Mouse (Mus musculus): ENCODE results near the gene Amy1. TPM values are rescaled to one million over a fixed set of nuclear protein-coding genes. Genes with fewer than 3 reads are reported as not detected.
"Not testable (repeated sequence)": the region's sequence is repeated elsewhere in the genome, so short reads cannot be mapped to it uniquely, and the experiment has no call there.

Amy1 gene
- 15.6 and 20.2 TPM in 2 replicates for polyA plus RNA-seq (2015; fragmentation: Nextera tagmentation; extraction: Ambion mirVana)

DNA sequence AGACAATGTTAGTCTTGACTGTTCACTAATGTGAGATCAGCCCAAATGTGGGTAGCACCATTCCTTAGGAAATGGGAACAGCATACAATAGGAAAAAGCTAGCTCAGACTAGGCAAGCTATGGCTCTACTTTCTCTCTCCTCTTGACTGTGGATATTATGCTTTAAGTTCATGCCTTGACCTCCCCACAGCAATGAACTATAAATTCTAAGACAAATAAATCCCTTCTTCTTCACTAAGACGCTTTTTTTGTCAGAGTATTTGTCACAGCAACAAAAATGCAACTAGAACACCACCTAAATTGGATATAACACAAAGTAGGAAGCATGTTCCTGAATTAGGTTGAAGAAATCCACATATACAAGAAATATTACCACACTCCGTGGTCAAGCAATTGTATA, at the start of gene Amy1:
Gene Amy1 (minus strand): TSS at position 101 of the 400 bp plus-strand sequence.
- no peak within 1 kb of the TSS for H3K9ac ChIP-seq (replicated peaks)
- no peak within 1 kb of the TSS for H3K27ac ChIP-seq (replicated peaks)
- no peak for ATAC-seq (ENCODE audit: low FRiP score)
- 95% methylated on average over 2 of the region's 2 CpGs for WGBS
- H3K27me3 ChIP-seq (replicated peaks), result no peaks in the 10 kb centered on the region
- H3K9me3 ChIP-seq (replicated peaks), result no peaks in the 10 kb centered on the region
- H3K4me2 ChIP-seq, result no peak within 1 kb of the TSS
- no peaks in the 10 kb centered on the region for H3K4me1 ChIP-seq
- H3K36me3 ChIP-seq, result peaks cover 16% of the 10 kb centered on the region
- no peak within 1 kb of the TSS for H3K4me3 ChIP-seq (replicated peaks)

DNA sequence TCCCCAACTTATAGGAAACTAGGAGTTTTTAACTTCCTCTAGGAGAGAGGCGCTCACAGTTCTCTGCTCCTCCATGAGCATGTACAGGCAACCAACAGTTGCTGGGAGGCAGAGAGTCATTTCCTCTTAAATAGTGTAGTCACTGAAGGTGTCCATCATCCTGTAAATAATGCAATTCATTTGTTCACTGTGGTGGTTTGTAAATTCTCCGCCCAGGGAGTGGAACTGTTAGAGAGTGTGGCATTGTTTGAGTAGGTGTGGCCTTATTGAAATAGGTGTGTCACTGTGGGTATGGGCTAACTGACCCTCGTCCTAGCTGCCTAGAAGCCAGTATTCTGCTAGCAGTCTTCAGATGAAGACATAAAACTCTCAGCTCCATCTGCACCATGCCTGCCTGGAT, 47.8 kb upstream of the Amy1 start:
- no peak for ATAC-seq (ENCODE audit: low FRiP score)

DNA sequence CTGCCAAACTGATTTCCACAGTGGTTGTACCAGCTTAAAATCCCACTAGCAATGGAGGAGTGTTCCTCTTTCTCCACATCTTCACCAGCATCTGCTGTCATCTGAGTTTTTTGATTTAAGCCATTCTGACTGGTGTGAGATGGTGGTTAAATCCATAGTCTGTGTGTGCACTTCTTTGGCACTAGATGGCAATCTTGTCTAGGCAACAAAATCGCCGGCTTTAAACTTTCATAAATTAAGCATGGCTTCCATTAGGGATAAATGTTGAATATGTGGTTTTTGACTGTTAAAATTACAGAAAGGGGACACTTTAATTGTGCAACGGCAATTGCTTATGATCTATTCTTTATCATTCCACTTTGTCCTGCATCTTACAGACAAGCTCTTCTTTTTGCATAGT, 44.9 kb upstream of the Amy1 start:
- H3K36me3 ChIP-seq; H3K9ac ChIP-seq (replicated peaks); H3K9me3 ChIP-seq (replicated peaks); H3K27ac ChIP-seq (replicated peaks); ATAC-seq (ENCODE audit: low FRiP score); H3K4me3 ChIP-seq (replicated peaks); H3K4me2 ChIP-seq; H3K27me3 ChIP-seq (replicated peaks); H3K4me1 ChIP-seq: not testable (repeated sequence)
- 42% methylated on average over 3 of the region's 3 CpGs for WGBS

More for the DNA sequence above, 47.8 kb upstream of the Amy1 start:
- WGBS, result 86% methylated on average over 3 of the region's 3 CpGs
- H3K4me2 ChIP-seq, result no peak overlapping the region
- H3K36me3 ChIP-seq, result no peaks in the 10 kb centered on the region
- H3K27ac ChIP-seq (replicated peaks), result no peak overlapping the region
- no peaks in the 10 kb centered on the region for H3K4me1 ChIP-seq
- no peaks in the 10 kb centered on the region for H3K27me3 ChIP-seq (replicated peaks)
- H3K9ac ChIP-seq (replicated peaks), result no peak overlapping the region
- H3K9me3 ChIP-seq (replicated peaks), result no peaks in the 10 kb centered on the region
- no peak overlapping the region for H3K4me3 ChIP-seq (replicated peaks)

DNA sequence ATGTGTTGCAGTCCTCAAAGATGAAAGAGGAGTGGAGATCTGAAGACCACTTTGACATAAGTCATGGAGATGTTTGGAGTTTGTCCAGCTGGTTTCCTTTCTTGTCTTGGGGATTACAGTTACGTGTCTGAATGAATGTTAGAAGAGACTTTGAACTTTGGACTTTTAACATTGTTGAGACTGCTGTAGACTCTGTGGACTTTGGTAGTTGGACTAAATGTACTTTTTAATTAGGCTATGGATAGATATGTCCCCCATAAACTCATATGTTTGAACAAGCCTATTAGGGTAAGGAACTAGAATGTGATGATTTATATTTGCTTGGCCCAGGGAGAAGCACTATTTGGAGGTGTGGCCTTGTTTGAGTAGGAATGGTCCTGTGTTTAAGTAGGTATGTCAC, 33.0 kb upstream of the Amy1 start:
- WGBS, result 91% methylated on average over 1 of the region's 1 CpGs
- no peak overlapping the region for H3K9ac ChIP-seq (replicated peaks)
- no peak overlapping the region for H3K4me3 ChIP-seq (replicated peaks)
- no peaks in the 10 kb centered on the region for H3K27me3 ChIP-seq (replicated peaks)
- no peaks in the 10 kb centered on the region for H3K36me3 ChIP-seq
- no peaks in the 10 kb centered on the region for H3K4me1 ChIP-seq
- H3K9me3 ChIP-seq (replicated peaks), result no peaks in the 10 kb centered on the region
- ATAC-seq (ENCODE audit: low FRiP score), result no peak
- no peak overlapping the region for H3K4me2 ChIP-seq
- H3K27ac ChIP-seq (replicated peaks), result no peak overlapping the region

DNA sequence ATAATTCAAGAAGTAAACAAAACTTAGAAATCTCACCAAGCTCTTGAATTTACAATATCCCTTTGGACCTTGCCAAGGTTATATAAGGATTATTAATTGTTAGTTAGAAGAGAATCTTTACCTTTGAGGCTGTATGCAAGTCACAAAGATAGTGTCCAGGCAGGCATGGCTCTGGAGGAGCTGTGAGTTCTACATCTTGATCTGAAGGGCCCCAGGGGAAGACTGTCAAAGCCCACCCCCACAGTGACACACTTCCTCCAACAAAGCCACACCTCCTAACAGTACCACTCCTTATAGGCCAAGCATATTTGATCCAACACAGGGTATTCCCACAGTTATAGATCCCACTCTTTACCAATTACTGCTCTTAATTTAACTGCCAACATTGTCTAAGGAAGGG, 27.7 kb upstream of the Amy1 start:
- no peak for ATAC-seq (ENCODE audit: low FRiP score)
- Histone ChIP-seq H3K4me2 (no peak overlapping the region), H3K27me3 (replicated peaks) (no peaks in the 10 kb centered on the region), H3K9me3 (replicated peaks) (no peaks in the 10 kb centered on the region), H3K4me1 (peaks cover 6% of the 10 kb centered on the region), H3K36me3 (no peaks in the 10 kb centered on the region), H3K9ac (replicated peaks) (no peak overlapping the region), H3K4me3 (replicated peaks) (no peak overlapping the region), H3K27ac (replicated peaks) (no peak overlapping the region)

DNA sequence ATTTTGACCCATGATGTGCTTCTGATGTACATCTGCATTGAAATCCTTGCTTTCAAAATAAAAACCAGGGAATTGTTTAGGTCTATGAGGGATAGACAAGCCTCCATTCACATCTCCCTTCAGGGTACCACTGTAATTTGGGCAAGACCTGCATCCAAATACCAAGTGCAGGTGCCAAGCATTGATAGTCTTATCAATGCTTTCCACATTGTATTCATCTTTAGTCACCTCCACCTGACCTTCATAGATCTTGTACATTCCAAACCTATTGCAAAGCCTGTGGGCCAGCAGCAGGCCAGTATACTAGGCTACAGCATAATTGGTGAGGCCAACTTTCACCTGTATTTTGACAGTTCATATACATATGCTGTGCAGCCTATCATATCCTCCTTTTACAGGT, 25.1 kb upstream of the Amy1 start:
- no peak for ATAC-seq (ENCODE audit: low FRiP score)
- no peak overlapping the region for H3K27ac ChIP-seq (replicated peaks)
- no peaks in the 10 kb centered on the region for H3K27me3 ChIP-seq (replicated peaks)
- 0 out of 2 replicates have a peak, but pooled peaks cover 2% of the 10 kb centered on the region for H3K36me3 ChIP-seq
- no peak overlapping the region for H3K4me2 ChIP-seq
- peaks cover 11% of the 10 kb centered on the region for H3K4me1 ChIP-seq
- H3K9me3 ChIP-seq (replicated peaks), result no peaks in the 10 kb centered on the region
- no peak overlapping the region for H3K4me3 ChIP-seq (replicated peaks)
- no peak overlapping the region for H3K9ac ChIP-seq (replicated peaks)

DNA sequence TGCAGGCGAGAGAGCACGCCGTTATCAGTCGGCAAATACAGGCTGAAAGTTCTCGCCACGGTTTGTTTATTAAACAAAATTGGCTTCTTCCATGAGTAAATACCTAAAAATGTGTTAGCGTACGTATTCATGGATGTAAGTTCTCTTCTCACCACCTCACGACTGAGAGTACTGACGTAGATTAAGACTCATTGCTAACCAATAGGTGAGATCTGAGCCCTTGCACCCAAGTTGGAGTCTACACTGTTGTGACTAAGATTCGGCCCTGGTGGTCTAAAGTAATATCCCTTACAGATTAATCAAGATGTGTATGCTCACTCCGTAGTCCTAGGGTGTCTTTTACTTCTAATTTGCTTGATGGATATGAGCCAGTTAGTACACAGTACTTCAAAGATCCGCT, 24.1 kb upstream of the Amy1 start:
- Histone ChIP-seq H3K27ac (replicated peaks) (peak overlapping the region; percentile 100), H3K27me3 (replicated peaks) (no peaks in the 10 kb centered on the region), H3K9ac (replicated peaks) (peak overlapping the region; percentile 89), H3K9me3 (replicated peaks) (no peaks in the 10 kb centered on the region), H3K4me2 (peak overlapping the region; percentile 82), H3K4me3 (replicated peaks) (peak overlapping the region; percentile 85), H3K36me3 (0 out of 2 replicates have a peak, but pooled peaks cover 7% of the 10 kb centered on the region), H3K4me1 (peaks cover 11% of the 10 kb centered on the region)
- WGBS, result 13% methylated on average over 13 of the region's 13 CpGs
- ATAC-seq (ENCODE audit: low FRiP score), result peak; percentile 26; the same call in 1 of the 2 replicates

DNA sequence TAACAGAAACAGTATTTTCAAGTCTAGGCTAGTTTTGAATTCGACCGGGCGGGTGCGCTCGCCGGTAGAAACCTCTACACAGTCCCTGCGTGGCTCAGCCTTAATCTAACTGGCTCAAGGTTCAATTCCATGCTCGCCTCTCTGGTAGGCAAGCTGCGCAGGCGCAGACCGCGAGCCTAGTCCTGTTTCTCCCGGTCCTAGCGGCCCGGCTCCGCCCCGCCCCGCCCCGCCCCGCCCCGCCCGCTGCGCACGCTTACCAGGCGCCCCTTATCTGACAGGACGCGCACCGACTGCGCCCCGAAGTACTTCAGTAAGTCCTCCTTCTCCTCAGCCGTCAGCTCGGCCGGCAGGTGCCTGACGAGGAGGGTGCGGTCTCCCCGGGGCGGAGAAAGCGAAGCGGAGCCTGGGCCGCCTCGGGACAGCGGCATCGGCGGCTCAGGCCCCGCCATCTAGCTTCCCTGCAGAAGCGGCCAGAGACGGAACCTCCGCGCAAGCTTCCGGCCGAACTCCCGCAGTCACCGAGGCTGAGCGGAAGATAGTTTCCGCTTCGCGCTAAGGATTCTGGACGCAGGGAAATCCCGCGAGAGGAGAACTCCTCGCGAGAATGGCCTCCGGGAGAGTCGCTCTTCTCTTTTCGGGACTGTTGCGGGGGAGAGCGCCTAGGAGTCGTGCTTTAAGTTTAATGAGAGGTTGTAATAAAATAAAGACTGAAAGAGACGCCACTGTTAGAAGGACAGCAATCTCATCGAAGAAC, 23.3 kb upstream of the Amy1 start, which contains the start of gene Rnpc3:
Gene Rnpc3 (minus strand): TSS at position 544 of the 754 bp plus-strand sequence.
- Histone ChIP-seq H3K9ac (replicated peaks) (peak within 1 kb of the TSS; percentile 89), H3K4me1 (peaks cover 11% of the 10 kb centered on the region), H3K4me2 (peak within 1 kb of the TSS; percentile 82), H3K27me3 (replicated peaks) (no peaks in the 10 kb centered on the region), H3K9me3 (replicated peaks) (no peaks in the 10 kb centered on the region), H3K27ac (replicated peaks) (peak within 1 kb of the TSS; percentile 100), H3K36me3 (0 out of 2 replicates have a peak, but pooled peaks cover 7% of the 10 kb centered on the region), H3K4me3 (replicated peaks) (peak within 1 kb of the TSS; percentile 85)
- ATAC-seq (ENCODE audit: low FRiP score), result peak; percentile 99
- WGBS, result under 1% methylated on average over 70 of the region's 70 CpGs

DNA sequence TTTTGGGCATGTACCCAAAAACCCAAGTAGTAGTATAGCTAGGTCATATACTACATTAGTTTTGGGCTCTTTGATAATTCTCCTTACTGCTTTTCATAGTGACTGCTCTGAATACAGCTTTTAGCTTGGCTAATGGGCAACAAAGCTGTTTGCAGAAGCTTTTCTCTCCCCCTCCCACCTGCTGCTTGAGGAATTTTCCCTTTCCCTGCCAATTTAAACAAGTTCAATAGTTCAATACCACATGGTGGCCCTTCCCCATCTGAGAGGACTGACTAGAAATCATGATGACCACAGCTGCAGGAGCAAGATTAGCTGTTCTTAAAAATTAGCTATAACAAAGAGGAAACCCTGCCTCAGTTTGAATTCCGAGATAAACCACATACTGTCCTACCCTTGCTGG, 15.7 kb downstream of the Amy1 start:
- Histone ChIP-seq H3K9me3 (replicated peaks) (no peaks in the 10 kb centered on the region), H3K4me2 (no peak overlapping the region), H3K4me3 (replicated peaks) (no peak overlapping the region), H3K4me1 (no peaks in the 10 kb centered on the region), H3K27ac (replicated peaks) (no peak overlapping the region), H3K27me3 (replicated peaks) (no peaks in the 10 kb centered on the region), H3K36me3 (peaks cover 9% of the 10 kb centered on the region), H3K9ac (replicated peaks) (no peak overlapping the region)
- WGBS, result 63% methylated on average over 1 of the region's 1 CpGs
- ATAC-seq (ENCODE audit: low FRiP score), result no peak

DNA sequence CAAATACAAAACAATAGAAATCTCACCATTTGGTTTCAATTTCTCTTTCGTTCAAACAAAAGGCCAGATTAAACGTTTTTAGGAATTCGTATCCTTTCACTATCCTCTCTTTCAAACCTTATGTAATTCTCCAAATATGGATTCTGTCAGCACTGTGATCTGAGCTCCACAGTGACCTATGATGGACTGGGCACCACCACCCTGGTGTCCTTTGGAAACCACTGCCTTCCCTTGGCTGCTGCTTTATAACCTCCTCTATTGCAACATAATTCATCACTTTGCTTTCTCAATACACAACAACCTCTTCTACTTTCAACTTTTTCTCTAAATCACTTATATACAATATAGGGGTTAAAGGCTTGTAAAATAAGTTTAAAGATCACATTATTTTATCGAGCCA, 31.9 kb downstream of the Amy1 start:
- WGBS, result 85% methylated on average over 4 of the region's 4 CpGs
- H3K27ac ChIP-seq (replicated peaks), result no peak overlapping the region
- ATAC-seq (ENCODE audit: low FRiP score), result no peak
- no peaks in the 10 kb centered on the region for H3K27me3 ChIP-seq (replicated peaks)
- no peak overlapping the region for H3K9ac ChIP-seq (replicated peaks)
- no peak overlapping the region for H3K4me3 ChIP-seq (replicated peaks)
- H3K4me1 ChIP-seq, result no peaks in the 10 kb centered on the region
- no peaks in the 10 kb centered on the region for H3K36me3 ChIP-seq
- H3K9me3 ChIP-seq (replicated peaks), result no peaks in the 10 kb centered on the region
- H3K4me2 ChIP-seq, result no peak overlapping the region

DNA sequence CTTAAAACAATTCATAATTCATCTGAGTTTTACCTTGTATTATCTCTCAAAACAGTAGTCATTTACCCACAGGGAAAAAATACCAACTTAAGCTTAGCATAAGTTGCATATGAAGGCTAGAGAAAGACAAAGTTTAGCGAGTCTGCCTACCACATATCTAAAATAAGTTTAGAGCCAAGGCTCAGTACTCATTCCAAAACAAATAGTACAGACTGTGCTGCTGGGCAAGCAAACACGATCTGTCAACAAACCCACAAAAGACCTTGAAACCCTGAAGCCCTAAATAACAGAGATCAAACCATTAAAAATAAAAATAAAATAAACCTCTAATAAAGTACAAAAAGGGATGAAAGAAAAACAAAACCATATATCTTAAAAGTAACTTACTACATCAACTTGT, 32.4 kb downstream of the Amy1 start:
- no peak for ATAC-seq (ENCODE audit: low FRiP score)
- H3K27me3 ChIP-seq (replicated peaks), result no peaks in the 10 kb centered on the region
- H3K36me3 ChIP-seq, result no peaks in the 10 kb centered on the region
- H3K4me3 ChIP-seq (replicated peaks), result no peak overlapping the region
- H3K4me2 ChIP-seq, result no peak overlapping the region
- H3K9ac ChIP-seq (replicated peaks), result no peak overlapping the region
- 81% methylated on average over 2 of the region's 2 CpGs for WGBS
- H3K4me1 ChIP-seq, result no peaks in the 10 kb centered on the region
- no peak overlapping the region for H3K27ac ChIP-seq (replicated peaks)
- H3K9me3 ChIP-seq (replicated peaks), result no peaks in the 10 kb centered on the region

DNA sequence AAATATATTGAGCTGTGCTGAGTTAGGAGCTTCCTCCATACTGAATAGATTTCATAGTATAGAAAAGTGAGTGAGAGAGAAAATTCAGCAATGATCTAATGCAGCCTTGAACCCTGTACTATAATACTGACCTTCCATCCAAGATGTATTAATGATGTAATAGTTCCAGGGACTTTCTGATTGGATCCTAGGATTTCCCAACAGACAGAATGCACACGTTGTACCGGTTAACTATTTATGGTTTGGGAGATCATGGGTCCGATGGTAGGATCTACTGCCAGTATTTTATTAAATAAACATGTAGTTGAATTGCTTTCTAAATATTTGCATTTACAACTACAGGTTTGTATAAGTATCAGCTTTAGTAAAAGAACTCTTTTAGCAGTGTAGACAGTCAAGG, 34.3 kb downstream of the Amy1 start:
- no peaks in the 10 kb centered on the region for H3K27me3 ChIP-seq (replicated peaks)
- H3K9ac ChIP-seq (replicated peaks), result no peak overlapping the region
- 86% methylated on average over 3 of the region's 3 CpGs for WGBS
- no peak overlapping the region for H3K27ac ChIP-seq (replicated peaks)
- H3K4me1 ChIP-seq, result no peaks in the 10 kb centered on the region
- 0 out of 2 replicates have a peak, but pooled peaks cover 3% of the 10 kb centered on the region for H3K9me3 ChIP-seq (replicated peaks)
- H3K4me2 ChIP-seq, result no peak overlapping the region
- no peak overlapping the region for H3K4me3 ChIP-seq (replicated peaks)
- H3K36me3 ChIP-seq, result no peaks in the 10 kb centered on the region; the same call in 1 of the 2 replicates
- no peak for ATAC-seq (ENCODE audit: low FRiP score)
